Mouse (Mus musculus) layer of hippocampus, adult 18-20 months (tissue): Measurements from ENCODE around the gene Mt2. TPM values are rescaled to one million over a fixed set of nuclear protein-coding genes. Genes with fewer than 3 reads are reported as not detected.

Source experiments
- DNase-seq, 2 experiments: peaks; one replicate each; pipeline ENCODE4 v3.0.0; 2022; ENCODE audit warnings: low spot score in 2 of 2
- total RNA-seq, 2 experiments: library from RNA; stranded (reverse); gene quantifications; 2 replicates each; pipeline ENCODE4 v1.2.3; 2021

Gene Mt2
- total RNA-seq, 2 experiments from 2014 or later = 501 to 598 TPM

GRCm38 (mm10) chr8:94194591-94195223 is 22.2 kb downstream of the Mt2 start:
- DNase-seq = peak in 1 of 2 experiments; percentile 73

DNA sequence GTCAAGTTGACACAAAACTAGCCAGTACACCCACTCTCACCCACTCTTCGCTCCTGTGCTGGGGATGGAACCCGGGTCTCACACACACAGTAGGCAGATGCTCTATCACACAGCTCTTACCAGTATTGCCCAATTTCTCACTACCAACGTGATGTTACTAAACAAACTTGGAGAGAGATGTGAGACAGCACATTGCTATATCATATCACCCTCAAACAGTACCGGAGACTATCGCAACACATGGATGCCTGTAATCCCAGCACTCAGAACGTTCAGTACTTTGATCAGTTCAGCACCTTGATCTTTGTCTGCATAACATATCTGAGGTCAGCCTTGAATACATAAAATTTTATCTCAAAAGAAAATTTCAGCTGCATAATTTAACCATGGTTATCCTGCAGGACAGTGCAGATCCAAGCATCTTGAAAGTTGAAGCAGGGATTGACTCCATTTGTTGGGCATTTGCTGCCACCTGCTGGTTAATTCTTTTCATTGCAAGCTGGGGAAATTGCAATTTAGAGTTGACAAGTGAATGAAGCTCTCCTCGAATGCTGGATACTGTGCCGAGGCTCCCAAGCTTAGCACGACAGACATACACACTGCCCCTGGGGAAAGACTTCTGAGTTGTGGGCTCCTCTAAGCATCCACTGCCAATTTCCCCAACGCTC is 26.9 kb downstream of the Mt2 start:
- peak; percentile 70 to 89 for DNase-seq

DNA sequence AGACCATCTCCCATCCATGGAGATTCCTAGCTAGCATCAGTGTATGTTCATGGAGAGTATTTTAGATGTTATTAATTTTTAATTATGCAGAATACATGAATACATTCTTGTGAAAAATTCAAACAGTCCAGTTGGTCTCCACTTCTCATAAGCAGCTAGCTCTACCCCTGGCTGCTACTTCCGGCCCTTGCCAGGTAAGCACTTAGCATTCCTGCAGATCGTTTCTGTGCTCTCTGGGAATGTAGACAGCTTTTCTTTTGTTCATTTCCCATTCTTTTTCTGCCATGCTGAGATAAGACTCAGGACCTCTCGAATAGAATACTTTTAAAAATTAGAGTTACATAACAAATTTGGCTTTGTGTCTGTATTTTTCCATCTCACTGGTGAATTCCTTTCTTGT is 31.6 kb downstream of the Mt2 start:
- DNase-seq = no peak

DNA sequence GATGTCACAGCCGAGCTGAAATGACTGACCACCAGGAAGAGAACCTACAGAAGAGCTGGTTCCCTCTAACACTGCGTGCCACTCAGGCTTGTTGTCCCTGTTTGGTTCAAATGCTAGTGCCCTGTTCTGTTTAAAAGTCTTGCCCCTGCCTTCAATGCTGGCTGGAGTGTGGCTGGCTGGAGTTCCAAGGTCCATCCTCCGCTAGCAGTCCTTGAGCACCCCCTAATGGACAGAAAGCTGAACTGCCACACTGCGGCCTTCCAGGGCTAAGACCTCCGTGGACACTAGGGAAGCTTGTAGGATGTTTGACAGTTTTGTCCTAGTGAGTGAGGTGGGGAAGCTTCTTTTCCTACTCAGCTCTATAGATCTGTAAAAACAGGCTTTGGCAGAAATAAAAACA is 33.3 kb downstream of the Mt2 start:
- DNase-seq = peak in 1 of 2 experiments; percentile 67

- DNase-seq = no peak
Observed at GRCm38 (mm10) chr8:94206256-94206655, 33.8 kb downstream of the Mt2 start.

DNA sequence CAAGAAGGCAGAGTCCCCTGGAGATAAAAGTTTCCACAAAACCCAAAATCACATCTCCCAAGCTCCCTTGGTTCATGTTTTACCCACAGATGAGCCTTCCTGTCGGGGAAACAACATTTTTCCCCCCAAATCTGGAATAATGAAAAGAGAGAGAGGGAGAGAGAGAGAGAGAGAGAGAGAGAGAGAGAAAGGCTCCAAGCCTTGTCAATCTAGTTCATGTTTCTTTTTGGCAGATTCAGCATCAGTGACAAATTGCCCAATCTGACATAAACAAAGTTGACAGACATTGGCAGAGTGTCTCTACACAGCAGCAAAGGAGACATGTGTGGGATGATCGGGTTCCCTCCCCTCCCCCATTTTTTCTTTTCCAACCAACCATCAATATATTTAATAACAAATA is 35.0 kb downstream of the Mt2 start:
- DNase-seq = peak in 1 of 2 experiments; percentile 64

GRCm38 (mm10) chr8:94209639-94210038 is 37.2 kb downstream of the Mt2 start:
- peak; percentile 70 to 84 for DNase-seq

DNA sequence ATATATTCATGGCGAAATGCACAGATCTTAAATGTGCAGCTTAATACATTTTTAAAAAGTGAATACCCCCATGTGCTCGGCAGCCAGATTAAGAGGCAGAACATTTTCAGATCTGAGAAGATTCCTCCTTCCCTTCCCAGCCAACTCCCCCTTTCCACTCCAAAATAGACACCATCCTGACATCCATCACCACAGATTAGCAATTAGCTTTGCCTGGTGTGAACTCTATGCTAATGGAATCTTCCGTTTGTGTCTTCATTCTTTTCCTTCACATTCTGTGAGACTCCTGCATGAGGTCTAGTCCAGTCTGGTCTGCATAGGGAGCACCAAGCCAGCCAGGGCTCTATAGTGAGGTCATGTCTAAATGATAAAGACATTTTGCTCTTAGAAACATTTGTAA is 37.8 kb downstream of the Mt2 start:
- peak in 1 of 2 experiments; percentile 46 for DNase-seq

DNA sequence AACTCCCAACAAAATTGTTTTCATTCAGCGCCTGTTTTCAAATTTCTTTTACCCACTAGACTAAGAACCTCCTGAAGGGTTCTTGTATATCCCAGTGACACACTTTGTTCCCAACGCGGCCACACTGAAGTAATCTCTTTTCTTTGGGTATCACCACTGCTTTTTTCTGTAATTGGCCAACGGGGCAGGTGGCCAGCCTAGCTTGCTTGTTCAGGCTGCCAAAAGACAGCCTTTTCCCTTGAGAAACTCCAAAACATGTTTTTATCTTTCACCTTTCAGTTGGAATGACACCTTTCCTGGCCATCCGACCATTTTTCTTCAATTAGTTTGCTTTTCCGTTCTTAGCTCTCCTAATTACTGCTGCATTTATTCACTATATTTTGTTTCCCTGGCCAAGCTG is 41.4 kb downstream of the Mt2 start:
- DNase-seq = no peak

- DNase-seq = peak; percentile 98 to 99
Observed at GRCm38 (mm10) chr8:94214252-94215173, 42.0 kb downstream of the Mt2 start, which contains the start of gene Nup93. Gene Nup93, plus strand, starts transcription at chr8:94214564.

Other genes with a start within 250 kb of the Mt2 start
- gene Amfr, start 159.8 kb upstream of the Mt2 start, total RNA-seq = 100 to 1,000 TPM; 129 to 135 TPM
- gene Nudt21, start 135.6 kb upstream of the Mt2 start, total RNA-seq = 10 to 100 TPM; 50.7 to 52.7 TPM
- 100 to 1,000 TPM; 112 to 114 TPM for gene Ogfod1, start 135.5 kb upstream of the Mt2 start, total RNA-seq
- 10 to 100 TPM; 26.1 to 28.5 TPM for gene Bbs2, start 73.7 kb upstream of the Mt2 start, total RNA-seq
- gene Mt4, start 35.5 kb upstream of the Mt2 start, total RNA-seq = not detected
- 1,000 to 10,000 TPM; 1,203 to 1,275 TPM for gene Mt3, start 20.1 kb upstream of the Mt2 start, total RNA-seq
- gene Mt1, start 6.4 kb downstream of the Mt2 start, total RNA-seq = 100 to 1,000 TPM; 625 to 755 TPM
- gene Nup93, start 41.9 kb downstream of the Mt2 start, total RNA-seq = 10 to 100 TPM; 44.3 to 52.6 TPM
- gene Slc12a3, start 156.5 kb downstream of the Mt2 start, total RNA-seq = under 1 TPM; 0.25 to 0.46 TPM
- 10 to 100 TPM; 66.6 to 76.8 TPM for gene Herpud1, start 213.8 kb downstream of the Mt2 start, total RNA-seq